Mouse (Mus musculus): ENCODE measurements around the gene Mep1a.
"Not testable (repeated sequence)": the region's sequence is repeated elsewhere in the genome, so short reads cannot be mapped to it uniquely, and the experiment has no call there.

The Mep1a gene

DNA sequence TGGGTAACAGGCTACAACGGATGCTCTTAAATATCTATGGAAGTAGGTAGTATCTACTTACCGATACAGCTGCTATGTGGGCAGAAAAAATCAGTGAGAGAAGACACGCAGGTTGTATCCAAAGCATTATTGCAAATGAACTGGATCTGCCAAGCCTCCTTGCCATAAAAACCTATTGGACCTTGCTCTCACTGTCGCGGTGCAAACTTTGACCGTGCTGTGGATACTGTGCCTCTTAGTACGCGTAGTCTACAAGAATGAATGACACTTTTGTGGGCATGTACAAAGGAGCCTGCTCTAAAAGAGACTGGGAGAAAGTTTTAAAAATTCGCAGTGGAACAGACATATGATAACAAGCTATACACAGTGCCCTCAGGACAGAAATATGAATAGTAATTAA, at the start of gene Mep1a:
Gene Mep1a (minus strand): TSS at position 221 of the 400 bp plus-strand sequence.
- in situ Hi-C loops (cut with MboI): no loop called here

DNA sequence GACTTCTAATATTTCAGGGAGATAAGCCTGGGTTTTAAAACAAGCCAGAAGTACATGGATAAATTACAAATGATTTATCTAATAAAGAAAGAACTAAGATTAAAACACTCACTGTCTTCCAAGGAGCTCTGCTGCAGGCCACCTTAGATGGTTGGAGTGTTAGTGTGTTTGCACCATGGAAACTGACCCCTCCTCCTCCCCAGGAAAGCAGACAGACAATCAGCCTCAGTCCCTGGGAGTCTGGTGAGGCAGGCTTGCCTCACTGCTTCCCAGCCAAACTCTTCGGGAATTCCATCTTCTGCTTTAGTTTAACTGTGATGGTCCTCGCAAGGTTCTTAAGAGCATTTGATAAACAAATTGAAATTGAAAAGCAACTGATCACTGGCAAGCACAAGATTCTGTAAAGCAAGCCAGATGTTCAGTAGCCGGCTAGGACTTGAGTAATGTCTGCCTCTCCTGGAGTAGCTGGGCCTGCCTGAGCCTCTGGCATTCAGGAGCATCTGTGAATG, 48.6 kb upstream of the Mep1a start:
- in situ Hi-C loops (cut with MboI): no loop called here

DNA sequence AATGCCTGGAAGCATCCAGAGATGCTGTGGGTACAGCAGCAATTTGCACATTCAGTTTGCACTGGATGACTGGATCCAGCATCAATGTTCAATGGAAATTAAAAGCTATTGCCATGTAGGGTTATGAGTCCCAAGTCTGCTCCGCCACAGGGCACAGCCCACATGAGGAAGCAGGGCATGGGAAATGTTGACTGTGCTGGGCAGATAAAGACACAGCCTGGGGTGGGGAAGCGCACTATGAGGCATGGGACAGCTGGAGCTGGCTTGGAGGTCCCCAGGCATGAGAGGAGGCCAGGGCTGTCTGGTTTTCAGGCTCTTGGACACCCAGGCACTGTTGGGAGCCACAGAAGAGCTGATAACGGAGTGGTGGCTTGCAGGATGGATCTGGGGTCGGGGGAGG, 41.4 kb upstream of the Mep1a start:
- in situ Hi-C loops (cut with MboI): no loop called here

DNA sequence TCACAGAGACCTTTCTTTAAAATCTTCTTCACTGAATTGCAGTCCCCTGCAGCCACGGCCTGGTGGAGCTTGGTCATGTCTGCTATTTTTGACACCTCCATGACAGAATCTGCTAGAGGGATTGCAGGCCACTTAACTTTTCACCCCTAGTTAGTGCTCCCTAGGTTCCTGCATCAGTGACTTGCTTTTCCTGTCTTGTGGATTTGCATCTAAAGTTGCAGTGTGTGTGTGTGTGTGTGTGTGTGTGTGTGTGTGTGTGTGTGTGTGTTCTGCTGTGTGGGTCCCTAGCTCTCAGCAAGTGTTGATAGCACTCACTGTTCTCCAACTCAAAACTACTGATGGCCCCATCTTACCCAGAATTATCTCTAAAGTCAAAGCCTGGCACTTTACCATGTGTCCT, 40.9 kb upstream of the Mep1a start, which contains the start of gene Ankrd66:
Gene Ankrd66 (minus strand): TSS at position 101 of the 400 bp plus-strand sequence.
- in situ Hi-C loops (cut with MboI): no loop called here

DNA sequence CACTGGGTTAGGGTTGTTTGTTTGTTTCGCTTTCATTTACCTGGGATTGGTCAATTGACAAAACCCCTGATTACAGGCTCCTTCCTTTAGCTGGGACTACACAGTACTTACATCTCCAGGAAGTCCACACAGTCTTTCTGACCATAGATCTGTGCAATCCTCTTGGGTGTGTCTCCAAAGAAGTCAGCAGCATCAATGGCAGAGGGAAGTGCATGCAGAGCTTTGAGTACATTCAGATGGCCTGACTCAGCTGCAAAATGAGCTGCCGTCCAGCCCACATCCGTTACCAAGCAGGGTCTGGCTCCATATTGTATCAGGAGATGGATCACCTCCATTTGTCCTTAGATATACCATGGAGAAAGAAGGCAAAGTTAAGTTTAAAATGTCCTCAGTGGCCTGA, 36.2 kb upstream of the Mep1a start:
- in situ Hi-C loops (cut with MboI): no loop called here

DNA sequence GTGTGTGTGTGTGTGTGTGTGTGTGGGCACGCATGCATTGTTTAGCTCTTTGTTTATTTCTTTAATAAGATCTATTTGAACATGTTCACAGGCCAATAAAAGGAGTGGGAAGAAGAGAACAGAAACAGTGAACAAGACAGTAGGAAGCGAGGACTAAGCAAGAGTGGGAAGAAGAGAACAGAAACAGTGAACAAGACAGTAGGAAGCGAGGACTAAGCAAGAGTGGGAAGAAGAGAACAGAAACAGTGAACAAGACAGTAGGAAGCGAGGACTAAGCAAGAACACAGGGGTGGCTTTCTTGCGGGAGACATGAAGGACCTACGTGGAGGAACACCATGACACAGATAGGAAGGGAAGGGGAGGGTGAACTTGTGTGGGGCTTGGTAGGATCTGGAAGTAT, 34.2 kb upstream of the Mep1a start:
- in situ Hi-C loops (cut with MboI): not testable (repeated sequence)

DNA sequence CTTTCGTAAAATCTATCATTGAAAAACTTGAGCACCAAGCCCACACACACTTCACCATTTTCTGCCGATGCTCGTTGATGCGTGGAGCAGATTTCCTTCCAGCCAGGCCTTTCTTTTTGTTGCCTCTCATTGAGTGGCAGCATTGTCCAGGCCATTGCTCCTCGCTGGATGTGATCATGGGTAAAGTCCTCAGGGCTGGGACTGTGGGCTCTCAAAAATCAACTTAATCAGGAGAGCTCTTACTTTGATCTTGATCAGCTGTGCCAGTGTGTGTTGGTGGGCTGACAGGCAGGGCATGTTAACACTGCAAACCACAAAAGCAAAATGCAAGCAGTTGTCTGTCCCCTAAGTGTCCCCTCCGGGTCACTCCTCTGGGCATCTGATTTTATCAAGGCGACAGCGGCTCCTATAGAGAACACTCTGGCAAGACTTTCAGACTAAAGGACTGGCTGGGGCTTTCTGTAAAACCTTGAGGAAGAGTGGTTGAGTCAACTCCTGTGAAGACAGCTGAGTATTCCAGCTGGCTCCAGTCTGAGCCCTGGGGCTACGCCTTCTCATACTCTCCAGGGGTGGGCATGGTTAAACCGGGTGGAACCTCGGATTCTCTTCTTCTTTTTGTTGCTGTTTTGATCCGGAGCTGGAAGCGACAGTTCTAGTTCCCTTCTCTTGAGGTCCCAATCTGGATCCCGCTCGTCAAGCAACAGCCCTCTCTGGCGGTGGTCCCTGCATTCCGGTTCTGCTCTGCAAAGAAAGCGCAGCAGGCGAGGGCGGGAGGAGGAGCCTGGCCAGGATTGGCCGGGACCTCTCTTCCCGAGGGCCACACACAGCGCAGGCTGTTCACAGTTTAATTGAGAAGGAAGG, 32.0 kb upstream of the Mep1a start:
- in situ Hi-C loops (cut with MboI): no loop called here

DNA sequence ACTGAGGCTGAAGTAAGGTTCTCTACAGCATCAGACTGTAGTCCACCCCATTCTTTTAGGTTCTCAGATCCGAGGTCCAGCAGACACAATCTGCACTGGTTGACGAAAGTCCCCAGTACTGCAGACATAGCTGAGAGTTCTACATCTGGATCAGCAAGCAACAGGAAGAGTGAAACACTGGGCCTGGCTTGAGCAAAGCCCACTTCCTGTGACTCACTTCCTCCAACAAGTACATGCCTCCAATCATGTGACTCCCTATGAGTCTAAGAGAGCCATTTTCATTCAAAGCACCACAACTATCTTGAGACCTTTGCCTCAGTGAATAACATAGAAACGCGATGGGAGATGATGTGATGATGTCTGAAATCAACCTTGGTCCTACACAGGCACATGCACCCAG, 28.6 kb upstream of the Mep1a start:
- in situ Hi-C loops (cut with MboI): no loop called here

DNA sequence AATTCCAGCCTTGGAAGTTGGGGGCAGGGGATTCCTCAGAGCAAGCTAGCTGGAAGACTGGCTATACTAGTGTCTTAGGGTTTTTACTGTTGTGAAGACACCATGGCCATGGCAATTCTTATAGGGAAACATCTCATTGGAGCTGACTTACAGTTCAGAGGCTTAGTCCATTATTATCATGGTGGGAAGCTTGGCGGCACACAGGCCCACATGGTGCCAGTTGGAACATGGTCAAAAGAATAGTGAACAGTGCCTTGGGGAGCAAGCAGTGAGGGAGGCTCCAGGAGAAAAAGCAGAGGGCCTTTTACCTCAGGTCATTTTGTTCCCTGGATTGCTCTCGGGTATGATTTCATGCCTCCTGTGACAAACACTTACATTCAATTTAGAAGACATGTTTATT, 27.9 kb upstream of the Mep1a start:
- in situ Hi-C loops (cut with MboI): no loop called here

DNA sequence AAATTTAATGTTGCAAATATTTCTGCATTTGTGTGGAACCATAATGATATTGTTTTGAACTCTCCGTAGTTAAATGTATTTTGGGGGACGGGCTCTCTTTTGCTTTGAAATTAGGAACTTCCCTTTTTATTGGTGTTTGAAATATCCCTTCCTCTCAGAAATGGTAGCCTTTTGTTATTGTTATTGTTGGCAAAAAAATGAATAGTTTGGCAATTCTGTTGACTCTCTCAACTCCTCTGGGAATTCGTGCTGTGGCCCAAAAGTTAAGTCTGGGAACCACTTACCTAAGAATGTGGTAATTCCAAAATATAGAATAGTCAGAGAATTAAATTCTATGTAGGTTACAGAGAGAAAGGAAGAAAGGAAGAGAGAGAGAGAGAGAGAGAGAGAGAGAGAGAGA, 17.6 kb upstream of the Mep1a start:
- in situ Hi-C loops (cut with MboI): no loop called here

DNA sequence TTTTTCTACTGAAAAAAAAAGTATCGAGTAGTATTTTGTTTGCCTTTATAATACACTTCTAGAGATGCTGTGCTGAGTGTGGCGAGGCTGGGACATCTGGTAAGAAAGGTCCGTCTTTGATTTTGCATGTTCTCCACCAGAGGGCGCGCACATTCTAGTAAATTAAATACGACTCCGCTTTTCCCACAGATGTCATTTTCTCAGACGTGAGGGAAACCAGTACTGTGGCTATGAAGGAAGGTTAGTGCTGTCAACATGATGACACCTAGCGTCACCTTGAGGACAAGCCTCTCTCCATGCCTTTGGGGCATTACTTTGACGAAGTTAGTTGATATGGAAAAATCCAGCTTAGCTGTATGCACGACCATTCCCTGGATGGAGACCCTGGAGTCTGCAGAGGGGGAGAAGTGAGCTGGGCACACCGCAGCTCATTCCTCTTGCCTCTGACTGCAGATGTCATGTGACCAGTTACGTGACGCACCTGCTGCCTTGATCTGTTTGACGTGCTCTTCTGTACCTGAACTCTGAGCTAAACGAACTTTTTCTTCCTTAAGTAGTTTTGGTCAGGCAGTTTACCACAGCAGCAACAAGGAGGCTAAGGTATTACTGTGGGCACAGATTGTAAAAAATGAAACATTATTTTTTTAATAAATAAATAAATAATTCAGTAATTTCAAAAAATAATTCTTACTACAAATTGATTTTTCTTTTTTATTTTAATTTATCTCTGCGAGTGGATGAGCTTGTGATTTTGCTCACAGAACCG, 16.2 kb upstream of the Mep1a start:
- in situ Hi-C loops (cut with MboI): loop anchor here (10.0 kb wide), 1 partner anchor 96 kb away; no protein-coding TSS in a partner anchor

DNA sequence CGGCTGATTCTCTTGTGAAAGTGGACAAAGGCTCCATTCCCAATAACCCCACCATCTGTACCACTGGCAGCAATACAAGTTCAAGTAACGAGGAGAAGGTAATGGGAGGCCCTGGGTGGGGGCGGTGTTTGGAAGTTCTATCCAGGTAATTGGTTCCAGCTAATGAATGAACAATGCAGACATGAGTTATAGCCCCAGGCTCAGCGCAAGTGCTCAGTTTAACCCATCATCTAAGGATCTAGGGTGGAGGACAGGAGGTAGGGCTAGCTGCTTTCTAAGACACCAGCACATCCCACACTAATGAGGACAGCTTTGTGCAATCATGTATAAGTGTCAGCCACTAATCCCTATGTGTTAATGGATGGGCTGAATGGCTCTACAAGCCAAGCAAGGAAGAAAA, 8.2 kb upstream of the Mep1a start:
- in situ Hi-C loops (cut with MboI): loop anchor here (10.0 kb wide), 1 partner anchor 104 kb away; no protein-coding TSS in a partner anchor

DNA sequence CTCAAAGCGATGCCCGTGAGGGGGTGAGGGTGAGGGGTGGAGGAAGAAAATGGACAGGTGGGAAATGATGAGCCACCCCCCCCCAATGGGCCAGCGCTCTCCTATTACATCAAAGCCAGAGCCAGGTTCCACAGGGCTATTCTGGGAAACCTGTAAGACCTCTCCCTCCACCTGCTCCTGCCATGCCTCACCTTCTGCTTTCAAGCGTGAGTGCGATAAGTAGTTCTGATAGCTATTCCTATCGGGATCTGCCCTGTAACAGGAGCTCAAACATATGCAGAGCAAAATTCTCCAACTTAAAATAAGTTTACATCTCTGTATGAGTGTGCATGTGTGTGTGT, 2.0 kb upstream of the Mep1a start:
- in situ Hi-C loops (cut with MboI): no loop called here

DNA sequence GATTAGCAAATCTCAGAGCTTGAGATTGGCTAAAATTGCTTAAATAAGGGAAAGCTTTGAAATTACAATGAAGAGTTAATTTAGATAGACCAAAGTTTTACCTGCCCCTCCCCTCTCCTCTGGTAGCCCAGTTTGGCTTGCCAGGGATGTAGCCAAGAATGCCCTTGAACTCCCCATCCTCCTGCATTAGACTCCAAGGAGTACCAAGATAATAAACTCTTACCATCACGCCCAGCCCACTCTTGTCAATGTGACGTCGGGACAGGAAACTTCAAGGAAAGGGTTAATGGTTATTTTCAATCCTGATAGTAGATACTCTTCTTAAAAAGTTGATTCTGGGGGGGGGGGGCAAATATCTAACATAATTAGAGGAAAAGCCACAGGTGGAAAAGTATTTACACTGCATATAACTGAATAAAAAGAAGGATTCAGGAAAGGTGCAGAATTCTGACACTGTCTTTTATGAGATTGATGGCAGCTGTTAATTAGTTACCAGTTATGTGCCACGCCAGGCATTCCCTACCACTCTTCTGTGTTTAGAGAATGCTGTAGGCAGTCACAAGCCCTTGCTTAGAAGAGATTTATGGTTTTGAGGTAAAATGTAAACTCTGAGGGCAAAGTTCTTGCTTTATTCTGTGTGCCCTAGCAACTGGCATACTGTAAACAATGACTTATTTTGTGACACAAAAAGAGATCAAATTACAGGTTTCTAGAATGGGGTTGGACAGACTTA, 1.4 kb upstream of the Mep1a start:
- in situ Hi-C loops (cut with MboI): no loop called here

DNA sequence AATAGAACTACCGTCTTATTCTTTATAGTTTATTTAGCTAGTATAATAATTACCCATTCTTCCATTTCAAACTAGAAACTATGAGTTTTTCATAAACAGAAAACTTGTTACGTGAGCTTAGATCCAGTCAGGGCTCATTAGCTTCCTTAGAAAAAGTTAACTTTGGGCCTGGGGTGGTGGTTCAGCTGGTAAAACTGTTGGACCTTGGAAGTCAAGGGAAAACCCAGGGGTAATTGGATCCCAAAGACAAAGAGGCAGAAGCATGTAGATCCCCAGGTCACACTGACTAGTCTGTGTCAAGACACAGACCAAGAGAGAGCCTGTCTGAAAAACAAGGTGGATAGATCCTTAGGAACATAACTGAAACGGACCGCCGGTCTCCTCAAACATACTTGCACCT, 981 bp downstream of the Mep1a start:
- in situ Hi-C loops (cut with MboI): no loop called here

DNA sequence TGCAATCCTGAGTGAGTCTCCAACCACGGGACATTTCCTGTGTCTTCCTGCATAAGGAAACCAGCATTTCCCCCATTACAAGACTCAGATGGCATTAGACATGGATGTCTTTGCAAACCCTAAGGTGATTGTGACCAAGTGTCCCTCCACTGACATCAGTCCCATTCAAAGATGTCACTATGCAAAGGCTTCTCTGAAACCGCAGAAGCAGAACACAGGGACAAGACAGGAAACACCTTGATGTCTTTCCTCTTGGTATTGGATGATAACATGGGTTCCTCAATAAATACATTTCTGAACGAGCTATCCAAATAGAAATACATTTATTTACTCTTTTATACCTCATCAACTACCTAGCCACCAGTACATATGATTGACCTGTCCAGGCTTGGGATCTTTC, 1.4 kb downstream of the Mep1a start:
- in situ Hi-C loops (cut with MboI): no loop called here

DNA sequence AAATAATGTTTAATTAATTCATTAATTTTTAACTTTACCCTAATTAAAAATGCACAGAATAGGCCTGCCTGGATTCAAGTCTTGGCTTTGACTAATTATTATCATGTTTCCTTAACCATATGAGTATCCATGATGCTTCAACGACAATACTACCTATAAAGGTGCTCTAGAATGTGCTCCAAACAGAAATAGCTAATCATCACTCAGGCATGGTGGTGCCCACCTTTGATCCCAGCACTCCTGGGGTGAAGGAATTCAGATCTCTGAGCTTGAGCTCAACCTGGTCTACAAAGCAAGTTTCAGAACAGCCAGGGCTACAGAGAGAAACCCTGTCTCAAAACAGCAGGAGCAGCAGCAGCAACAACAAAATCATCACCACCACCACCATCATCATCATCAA, 2.1 kb downstream of the Mep1a start:
- in situ Hi-C loops (cut with MboI): no loop called here

DNA sequence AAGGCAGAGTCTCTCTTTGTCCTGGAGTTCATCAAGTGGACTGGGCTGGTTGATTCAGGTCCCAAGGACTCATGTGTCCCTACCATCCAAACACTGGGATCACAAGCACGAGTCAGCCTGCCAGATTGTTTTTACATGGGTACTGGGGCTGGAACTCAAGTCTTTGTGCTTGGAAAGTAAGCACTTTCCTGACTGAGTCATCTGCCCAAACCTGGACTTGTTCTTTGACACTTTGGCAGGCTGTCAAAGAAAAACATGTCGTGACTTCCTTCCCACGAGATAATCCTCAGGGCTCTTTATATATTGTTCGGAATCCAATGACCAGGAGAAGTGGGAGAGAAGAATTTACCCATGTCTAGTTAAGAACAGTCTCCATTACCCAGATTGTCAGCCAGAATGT, 5.1 kb downstream of the Mep1a start:
- in situ Hi-C loops (cut with MboI): no loop called here

DNA sequence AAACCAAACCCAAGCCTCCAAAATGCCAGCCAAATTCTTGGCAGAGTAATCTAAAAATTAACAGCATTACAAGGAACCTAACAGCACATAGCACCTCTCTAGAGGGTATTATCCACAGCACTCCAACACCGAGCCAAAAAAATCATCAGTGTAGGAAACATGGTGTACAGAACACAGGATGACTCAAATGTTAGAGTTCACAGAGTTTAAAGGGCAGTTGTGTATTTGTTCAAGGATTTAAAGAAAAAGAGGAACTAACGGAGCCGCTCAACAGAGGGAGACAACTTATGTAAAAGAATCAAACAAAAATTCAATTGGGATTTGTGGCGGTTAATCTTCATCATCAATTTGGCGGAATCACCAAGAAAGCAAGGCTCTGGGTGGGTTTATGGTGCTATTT, 7.1 kb downstream of the Mep1a start:
- in situ Hi-C loops (cut with MboI): no loop called here

DNA sequence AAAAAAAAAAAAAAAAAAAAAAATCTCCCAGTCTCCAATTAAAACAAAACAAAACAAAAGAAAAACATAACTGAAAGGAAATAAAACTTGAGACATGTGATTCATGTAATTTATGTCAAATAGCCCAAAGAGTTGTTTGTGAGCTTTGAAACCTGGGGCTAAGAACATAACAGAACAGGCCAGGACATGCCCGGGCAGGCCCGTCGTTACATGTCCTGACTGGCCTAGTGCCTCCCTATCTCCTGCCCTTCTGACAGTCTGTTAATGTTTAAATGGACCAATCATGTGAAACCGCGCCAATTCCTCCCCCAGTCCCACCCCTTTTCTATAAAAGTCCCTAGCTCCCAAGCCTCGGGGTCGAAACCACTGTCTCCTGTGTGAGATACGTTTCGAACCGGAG, 12.2 kb downstream of the Mep1a start:
- in situ Hi-C loops (cut with MboI): not testable (repeated sequence)

DNA sequence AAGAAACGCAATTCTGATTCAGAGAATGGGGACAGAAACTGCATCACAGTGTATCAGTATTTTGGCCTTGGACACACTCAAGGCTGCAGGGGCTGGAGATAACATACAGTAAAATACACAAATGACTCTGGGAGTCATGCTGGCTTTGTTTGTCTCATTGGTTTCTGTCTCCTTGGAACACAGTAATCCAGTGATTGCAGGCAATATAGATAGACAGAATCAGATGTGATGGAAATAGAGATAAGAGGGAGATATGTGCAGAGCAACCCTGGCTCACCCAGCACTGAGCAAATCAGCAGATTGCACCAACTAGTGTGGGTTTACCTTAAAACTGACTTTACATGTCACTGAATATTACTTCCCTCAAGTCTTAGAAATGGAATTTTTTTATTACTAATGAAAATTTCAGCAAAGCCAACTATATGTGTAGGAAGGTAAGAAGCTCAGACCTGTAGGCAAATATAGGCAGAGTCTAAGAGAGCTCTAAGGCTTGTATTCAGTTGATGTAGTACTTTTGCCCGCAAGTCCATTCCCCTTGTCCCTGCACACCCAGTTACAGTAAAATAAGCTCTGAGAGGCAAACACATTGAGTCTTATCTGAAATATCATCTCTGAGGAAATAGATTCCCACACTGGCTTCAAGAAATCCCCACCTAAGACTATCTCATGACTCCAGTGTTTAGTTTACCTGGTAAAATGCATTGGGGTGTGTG, 14.0 kb downstream of the Mep1a start:
- in situ Hi-C loops (cut with MboI): no loop called here

DNA sequence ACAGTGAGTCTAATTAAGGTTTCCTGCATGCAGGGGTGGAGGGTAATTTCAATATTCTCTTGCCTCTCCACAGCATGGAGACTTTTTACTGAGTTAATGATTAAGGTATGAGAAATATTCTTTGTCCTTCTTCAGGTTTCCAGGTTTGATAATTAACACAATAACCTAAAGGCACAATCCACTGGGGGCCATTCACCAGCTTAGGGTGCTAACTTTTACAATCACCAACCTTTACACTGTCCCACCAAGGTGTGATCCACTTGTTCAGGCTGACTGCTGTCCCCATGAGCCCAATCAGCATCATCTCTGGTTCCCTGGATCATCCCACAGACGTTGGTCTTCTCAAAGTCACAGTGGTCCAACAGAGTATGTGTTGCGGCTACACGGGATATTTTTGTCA, 16.6 kb downstream of the Mep1a start:
- in situ Hi-C loops (cut with MboI): no loop called here
